Mouse (Mus musculus) CH12.LX (cell line): ENCODE measurements around the gene Zbtb9. TPM values are rescaled to one million over a fixed set of nuclear protein-coding genes. Genes with fewer than 3 reads are reported as not detected.

Experiments
- DNase-seq: peaks from one replicate; pipeline ENCODE4 v3.0.0-alpha.2; 2013; ENCODE audit errors: extremely low read depth
- H3K27ac ChIP-seq: 2 replicates; pipeline ENCODE4 v1.5.1; 2012; ENCODE audit warnings: low read depth, mild to moderate bottlenecking, control low read depth, moderate library complexity; ENCODE audit not compliant: insufficient read depth
- H3K27me3 ChIP-seq: replicated peaks from 2 replicates; pipeline ENCODE3; 2012; ENCODE audit warnings: inconsistent platforms
- H3K36me3 ChIP-seq, 2 experiments: replicated peaks in 1 of 2; 2 replicates each; pipeline versions ENCODE3 to v1.6.1; 2012; ENCODE audit warnings: inconsistent platforms in 1 of 2, low read length in 1 of 2, mild to moderate bottlenecking in 1 of 2, mixed read lengths in 1 of 2, moderate library complexity in 1 of 2; ENCODE audit not compliant: control insufficient read depth in 1 of 2, insufficient read depth in 1 of 2
- H3K4me1 ChIP-seq, 2 experiments: 2 replicates each; pipeline ENCODE4 v1.6.1; 2012; ENCODE audit warnings: inconsistent platforms in 1 of 2, moderate library complexity in 1 of 2; ENCODE audit not compliant: insufficient read depth in 2 of 2, control insufficient read depth in 1 of 2
- H3K4me2 ChIP-seq: 2 replicates; pipeline ENCODE4 v1.6.1; 2012; ENCODE audit warnings: low read depth, mild to moderate bottlenecking, control low read depth; ENCODE audit not compliant: poor library complexity, insufficient read depth, severe bottlenecking
- H3K4me3 ChIP-seq, 3 experiments: fragments of 150-350 bp in 1 of 3; sonication (generic) in 1 of 3; replicated peaks in 1 of 3; 2 replicates each; pipeline versions ENCODE3 to v1.5.1; 2011 to 2012; ENCODE audit warnings: low read depth in 2 of 3, low read length in 2 of 3, mild to moderate bottlenecking in 2 of 3, moderate library complexity in 2 of 3, control low read depth in 1 of 3, improper control_type of control experiment in 1 of 3, inconsistent platforms in 1 of 3, mixed read lengths in 1 of 3; ENCODE audit not compliant: poor library complexity in 1 of 3
- H3K79me2 ChIP-seq: replicated peaks from 2 replicates; pipeline ENCODE4 v1.6.1; 2012; ENCODE audit warnings: mild to moderate bottlenecking, moderate library complexity; ENCODE audit not compliant: control insufficient read depth, poor library complexity, insufficient read depth, severe bottlenecking; ENCODE audit errors: extremely low read depth
- H3K9ac ChIP-seq: 2 replicates; pipeline ENCODE4 v1.6.1; 2012; ENCODE audit warnings: low read depth, mild to moderate bottlenecking, control low read depth, moderate library complexity; ENCODE audit not compliant: insufficient read depth
- H3K9me3 ChIP-seq: replicated peaks from 2 replicates; pipeline ENCODE3; 2012; ENCODE audit warnings: low read length, inconsistent platforms, mixed read lengths
- E2F4 ChIP-seq: IDR thresholded peaks from 2 replicates; pipeline ENCODE4 v1.6.1; 2011; ENCODE audit warnings: low read depth, low read length, improper control_type of control experiment; ENCODE audit not compliant: insufficient replicate concordance
- EP300 ChIP-seq: IDR thresholded peaks from 2 replicates; pipeline ENCODE4 v1.6.1; 2011; ENCODE audit warnings: low read length, improper control_type of control experiment
- IRF4 ChIP-seq: IDR thresholded peaks from 2 replicates; pipeline ENCODE4 v1.6.1; 2014; ENCODE audit warnings: low read depth, mild to moderate bottlenecking, inconsistent platforms, low read length, improper control_type of control experiment
- JUN ChIP-seq: IDR thresholded peaks from 2 replicates; pipeline ENCODE4 v1.6.1; 2011; ENCODE audit warnings: low read depth, mild to moderate bottlenecking, low read length, improper control_type of control experiment, moderate library complexity; ENCODE audit not compliant: insufficient read depth
- KAT2A ChIP-seq: IDR thresholded peaks from 2 replicates; pipeline ENCODE4 v1.6.1; 2012; ENCODE audit warnings: low read length, improper control_type of control experiment, inconsistent platforms; ENCODE audit not compliant: insufficient replicate concordance
- MAFK ChIP-seq: IDR thresholded peaks from 2 replicates; pipeline ENCODE4 v1.6.1; 2011; ENCODE audit warnings: low read length, improper control_type of control experiment; ENCODE audit not compliant: insufficient replicate concordance
- MAX ChIP-seq: IDR thresholded peaks from 2 replicates; pipeline ENCODE4 v1.6.1; 2011; ENCODE audit warnings: low read length, improper control_type of control experiment
- MAZ ChIP-seq: IDR thresholded peaks from 2 replicates; pipeline ENCODE4 v1.6.1; 2012; ENCODE audit warnings: low read depth, mild to moderate bottlenecking, inconsistent platforms, low read length, improper control_type of control experiment, moderate library complexity
- MXI1 ChIP-seq: IDR thresholded peaks from 2 replicates; pipeline ENCODE4 v1.6.1; 2011; ENCODE audit warnings: mild to moderate bottlenecking, low read depth, low read length, improper control_type of control experiment
- NELFE ChIP-seq: IDR thresholded peaks from 2 replicates; pipeline ENCODE4 v1.6.1; 2011; ENCODE audit warnings: low read depth, low read length, improper control_type of control experiment
- NRF1 ChIP-seq: IDR thresholded peaks from 2 replicates; pipeline ENCODE4 v1.6.1; 2014; ENCODE audit warnings: low read depth, mild to moderate bottlenecking, inconsistent platforms, low read length, improper control_type of control experiment, moderate library complexity
- POLR2A ChIP-seq: IDR thresholded peaks from 2 replicates; pipeline ENCODE4 v1.6.1; 2011; ENCODE audit warnings: low read depth, mild to moderate bottlenecking, improper control_type of control experiment, low read length
- RCOR1 ChIP-seq: conservative IDR thresholded peaks from 2 replicates; pipeline ENCODE4 v1.6.1; 2012; ENCODE audit warnings: low read depth, mild to moderate bottlenecking, inconsistent platforms, low read length, improper control_type of control experiment
- SIN3A ChIP-seq: IDR thresholded peaks from 2 replicates; pipeline ENCODE4 v1.6.1; 2012; ENCODE audit warnings: low read length, improper control_type of control experiment, inconsistent platforms
- TBP ChIP-seq: conservative IDR thresholded peaks from 2 replicates; pipeline ENCODE4 v1.6.1; 2011; ENCODE audit warnings: low read depth, low read length, improper control_type of control experiment
- TCF12 ChIP-seq: IDR thresholded peaks from 2 replicates; pipeline ENCODE4 v1.6.1; 2014; ENCODE audit warnings: low read depth, mild to moderate bottlenecking, inconsistent platforms, low read length, improper control_type of control experiment
- UBTF ChIP-seq: IDR thresholded peaks from 2 replicates; pipeline ENCODE4 v1.6.1; 2012; ENCODE audit warnings: low read depth, mild to moderate bottlenecking, inconsistent platforms, low read length, improper control_type of control experiment, moderate library complexity
- USF2 ChIP-seq: conservative IDR thresholded peaks from 2 replicates; pipeline ENCODE4 v1.6.1; 2011; ENCODE audit warnings: low read depth, low read length, improper control_type of control experiment
- ZKSCAN1 ChIP-seq: IDR thresholded peaks from 2 replicates; pipeline ENCODE4 v1.6.1; 2012; ENCODE audit warnings: low read depth, inconsistent platforms, low read length, improper control_type of control experiment, borderline replicate concordance
- dilution Hi-C: fragments of 300-500 bp; cut with MboI; formaldehyde crosslinking; loops from 2 replicates; pipeline ENCODE4 v1.14.3; 2020; ENCODE audit warnings: low sequenced_read_pairs; ENCODE audit not compliant: extremely low pct_unique_long_range_greater_than_20kb, extremely low pct_ligation_motif_present
- in situ Hi-C: fragments of 300-500 bp; cut with MboI; formaldehyde crosslinking; loops from 3 replicates; pipeline ENCODE4 v1.14.3; 2019; ENCODE audit warnings: low sequenced_read_pairs, low pct_ligation_motif_present, low pct_unique_long_range_greater_than_20kb, mixed read lengths
- polyA plus RNA-seq: library from polyadenylated mRNA; unstranded; fragments of >175 nt; gene quantifications from 2 replicates; pipeline ENCODE4 v1.2.1, GENCODE M21; 2012; ENCODE audit warnings: low read depth; ENCODE audit not compliant: insufficient read length
- total RNA-seq, 2 experiments: library from RNA; depleted of rRNA; stranded (reverse); fragments of 300-350 nt in 1 of 2; fragments of >200 nt in 1 of 2; gene quantifications; 2 replicates each; pipeline ENCODE4 v1.2.3; 2012 to 2014

Zbtb9 gene
- total and polyA plus RNA-seq, 3 experiments = 2.0 to 14.3 (median 8.1) TPM

- TF ChIP-seq UBTF = no peak
Observed at GRCm38 (mm10) chr17:27011998-27012672, 39.2 kb downstream of the Zbtb9 start (continued).

- H3K4me1 ChIP-seq = peaks cover 6 to 46% of the 10 kb centered on the region in 2 experiments
- H3K9me3 ChIP-seq = no peaks in the 10 kb centered on the region
- no peaks in the 10 kb centered on the region for H3K79me2 ChIP-seq
- no peak overlapping the region for H3K4me3 ChIP-seq
- TF ChIP-seq USF2 = no peak
- no peak for TF ChIP-seq TBP
- no peak for TF ChIP-seq RCOR1
- TF ChIP-seq TCF12 = no peak
- TF ChIP-seq MAX = no peak
- TF ChIP-seq JUN = no peak
- no peak for TF ChIP-seq MAFK
- TF ChIP-seq KAT2A = no peak
- TF ChIP-seq E2F4 = no peak
- no peak for TF ChIP-seq MAZ
- no peak for TF ChIP-seq MXI1
- no peak for TF ChIP-seq NRF1
- TF ChIP-seq EP300 = no peak
- TF ChIP-seq POLR2A = no peak
- TF ChIP-seq NELFE = no peak
- TF ChIP-seq ZKSCAN1 = no peak
- no peak for TF ChIP-seq IRF4
- TF ChIP-seq SIN3A = no peak
- no peak for TF ChIP-seq UBTF
- TF ChIP-seq, all 38 proteins: peak for 0
- Histone ChIP-seq H3K9ac (no peak overlapping the region), H3K36me3 (no peaks in the 10 kb centered on the region), H3K27ac (no peak overlapping the region), H3K27me3 (no peaks in the 10 kb centered on the region), H3K4me2 (no peak overlapping the region)
- in situ Hi-C loops = no loop called here
- dilution Hi-C loops = no loop called here
- DNase-seq = no peak
Observed at GRCm38 (mm10) chr17:27012909-27013308, 39.9 kb downstream of the Zbtb9 start.
